Mouse (Mus musculus): ENCODE results near the gene Smpdl3a.

The Smpdl3a gene

GRCm38 (mm10) chr10:57819209-57819608, 25.1 kb downstream of the Smpdl3a start:
- no peak for DNase-seq (ENCODE audit: low read depth, low spot score)

- no peak for DNase-seq (ENCODE audit: low read depth, low spot score)
Observed at GRCm38 (mm10) chr10:57822473-57822872, 28.3 kb downstream of the Smpdl3a start.

- DNase-seq (ENCODE audit: low read depth, low spot score), result peak; percentile 17
Observed at GRCm38 (mm10) chr10:57828649-57829048, 34.5 kb downstream of the Smpdl3a start.

GRCm38 (mm10) chr10:57829621-57830020, 35.5 kb downstream of the Smpdl3a start:
- no peak for DNase-seq (ENCODE audit: low read depth, low spot score)

GRCm38 (mm10) chr10:57835094-57835493, 41.0 kb downstream of the Smpdl3a start:
- no peak for DNase-seq (ENCODE audit: low read depth, low spot score)

GRCm38 (mm10) chr10:57835982-57836381, 41.8 kb downstream of the Smpdl3a start:
- DNase-seq (ENCODE audit: low read depth, low spot score), result no peak

GRCm38 (mm10) chr10:57841638-57842509, 47.7 kb downstream of the Smpdl3a start:
- peak; percentile 68 for DNase-seq (ENCODE audit: low read depth, low spot score)

GRCm38 (mm10) chr10:57847916-57848682, 54.0 kb downstream of the Smpdl3a start:
- DNase-seq (ENCODE audit: low read depth, low spot score), result peak; percentile 80
